Mouse (Mus musculus): Measurements from ENCODE around the gene Grik4.

The Grik4 gene

DNA sequence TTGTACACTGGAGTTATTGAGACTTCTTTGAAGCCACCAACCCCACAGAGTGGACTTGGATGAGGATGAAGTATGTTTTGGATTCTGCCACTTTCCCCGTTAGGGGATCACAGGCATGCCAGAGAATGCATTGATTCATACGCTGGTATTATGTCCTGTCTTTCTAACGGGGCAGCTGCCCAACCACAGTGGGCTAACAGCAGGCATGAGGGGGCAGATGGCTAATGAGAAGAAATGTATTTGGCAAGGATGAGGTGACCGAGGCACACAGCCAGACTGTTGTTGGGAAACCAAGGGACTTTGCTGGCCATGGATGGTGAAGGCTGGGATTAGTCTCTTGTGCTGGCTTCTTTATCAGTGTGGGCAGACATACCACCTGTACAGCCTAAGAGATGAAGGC lies 312.8 kb downstream of the Grik4 start:
- in situ Hi-C loops (cut with MboI; ENCODE audit: unreplicated experiment in 2 of 2): no loop called here

DNA sequence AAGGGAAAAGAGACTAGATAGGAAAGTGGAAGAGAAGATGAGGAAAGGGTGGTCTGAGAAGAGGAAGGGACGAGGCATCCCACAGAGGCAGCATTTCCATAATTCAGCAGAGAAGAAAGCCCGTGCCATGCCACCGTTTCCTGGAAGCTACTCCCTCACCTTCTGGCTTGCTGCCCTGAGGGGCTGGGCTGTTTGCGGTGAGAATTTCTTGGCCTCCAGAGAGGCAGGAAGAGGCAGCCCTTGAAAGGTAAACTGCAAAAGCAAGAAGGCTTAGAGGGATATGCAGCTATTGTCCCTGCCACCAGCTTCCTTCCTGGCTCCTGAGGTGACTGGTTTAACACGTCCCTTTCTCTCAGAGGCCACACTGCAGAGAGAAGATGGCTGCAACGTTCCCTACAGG lies 316.7 kb downstream of the Grik4 start:
- in situ Hi-C loops (cut with MboI; ENCODE audit: unreplicated experiment in 2 of 2): no loop called here

DNA sequence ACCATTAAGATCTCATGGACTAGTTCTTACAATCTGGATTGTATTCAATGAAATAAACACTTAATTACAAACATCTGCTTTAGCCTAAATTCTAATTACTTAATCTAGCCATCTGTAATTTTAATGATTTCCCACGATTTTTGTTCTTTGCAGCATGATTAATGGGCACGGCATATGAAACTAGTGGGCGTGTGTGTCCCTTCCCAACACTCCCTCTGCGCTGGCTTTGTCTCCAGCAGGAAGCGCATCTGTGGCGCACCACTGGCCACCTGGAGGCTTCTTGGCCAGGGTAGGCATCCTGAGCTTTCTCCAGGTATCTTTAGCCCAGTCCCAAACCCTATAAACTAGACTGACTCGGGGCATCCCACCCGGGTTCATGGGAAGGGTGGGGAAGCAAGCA lies 317.1 kb downstream of the Grik4 start:
- in situ Hi-C loops (cut with MboI; ENCODE audit: unreplicated experiment in 2 of 2): no loop called here

DNA sequence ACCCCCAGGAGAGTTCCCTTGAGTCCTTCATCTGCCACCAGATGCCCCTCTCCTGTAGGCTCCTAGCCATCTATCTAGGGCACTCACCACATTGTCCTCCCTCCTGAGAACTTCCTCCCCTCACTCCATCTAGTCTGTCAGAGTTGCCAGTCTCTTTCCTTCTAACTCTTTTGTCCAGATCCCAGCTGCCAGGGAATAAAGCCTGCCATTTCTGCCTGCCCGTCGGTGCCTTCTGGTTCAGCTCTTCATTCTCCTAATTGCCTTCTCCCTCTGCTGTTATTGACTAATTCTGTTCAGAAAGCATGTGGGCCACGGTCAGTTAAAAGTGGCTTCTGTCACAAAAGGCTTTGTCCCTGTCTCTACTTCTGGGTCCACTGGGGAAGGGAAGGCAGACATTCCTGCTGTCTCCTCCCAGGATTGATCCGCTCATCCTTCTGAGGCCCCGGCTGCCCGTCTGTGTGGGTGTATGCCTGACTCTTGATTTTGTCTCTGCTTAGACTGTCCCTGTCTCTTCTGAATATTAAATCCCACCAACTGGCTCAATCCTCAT lies 318.0 kb downstream of the Grik4 start:
- in situ Hi-C loops (cut with MboI; ENCODE audit: unreplicated experiment in 2 of 2): no loop called here

DNA sequence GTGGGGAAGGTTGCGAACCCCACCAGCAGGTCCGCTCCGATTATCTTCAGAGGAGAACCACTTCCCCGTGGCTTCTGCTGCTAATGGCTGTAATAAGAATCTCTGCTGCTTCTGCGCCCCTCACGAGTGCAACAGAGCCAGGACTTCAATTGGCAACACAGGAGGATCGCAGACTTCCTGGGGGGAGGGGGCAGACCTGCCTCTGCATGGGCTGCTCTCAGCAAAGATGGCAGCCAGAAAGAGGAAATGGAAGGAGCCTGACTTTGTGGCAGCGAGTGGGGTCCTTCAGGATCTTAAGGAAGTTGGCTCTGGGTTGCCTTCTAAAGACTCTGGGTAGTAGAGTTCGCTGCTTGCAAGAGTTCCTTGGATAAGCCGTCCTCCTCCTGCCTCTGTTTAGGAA lies 329.9 kb downstream of the Grik4 start:
- in situ Hi-C loops (cut with MboI; ENCODE audit: unreplicated experiment in 2 of 2): no loop called here

DNA sequence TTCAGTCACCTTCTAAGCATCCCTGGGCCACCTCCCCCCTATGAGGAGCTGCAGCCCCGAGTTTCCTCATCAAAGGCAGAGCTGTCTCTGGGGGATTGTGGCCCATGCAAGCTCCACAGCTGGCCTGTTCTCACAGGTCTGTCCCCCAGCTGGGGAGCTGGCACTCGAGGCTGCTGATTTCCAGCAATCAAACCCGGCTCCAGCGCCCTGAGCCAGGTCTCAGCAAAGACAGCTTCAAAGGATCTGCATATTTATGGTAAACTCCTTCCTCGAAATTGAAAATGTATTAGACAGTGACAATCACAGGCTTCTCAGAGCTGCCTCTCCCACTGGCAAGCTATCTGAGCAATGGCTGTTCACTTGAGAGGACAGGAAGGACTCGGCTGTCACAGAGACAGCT lies 330.5 kb downstream of the Grik4 start:
- in situ Hi-C loops (cut with MboI; ENCODE audit: unreplicated experiment in 2 of 2): no loop called here

DNA sequence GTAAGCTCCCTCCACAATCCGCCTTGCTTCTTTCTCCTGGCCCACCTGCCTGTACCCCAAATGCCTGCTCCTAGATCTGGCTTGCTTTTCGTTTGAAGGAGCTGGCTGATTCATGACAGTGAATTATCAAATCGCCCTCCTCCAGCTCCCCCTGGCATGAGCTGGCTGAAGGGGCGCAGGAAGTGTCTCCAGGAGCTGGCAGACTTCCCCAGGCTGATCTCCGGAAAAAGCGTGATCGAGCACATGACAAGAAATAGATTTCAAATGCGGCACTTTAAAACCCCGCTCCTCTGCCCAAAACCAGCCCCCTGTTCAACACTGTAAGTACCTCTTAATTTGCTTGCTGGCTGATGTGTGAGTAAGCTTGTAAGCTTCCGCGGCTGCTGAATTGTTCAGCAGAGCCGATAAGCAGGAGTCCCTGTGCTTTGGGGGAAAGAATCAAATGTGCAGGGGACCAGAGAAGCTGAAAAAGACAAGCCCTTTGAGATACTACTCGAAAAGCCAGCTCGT lies 331.8 kb downstream of the Grik4 start:
- in situ Hi-C loops (cut with MboI; ENCODE audit: unreplicated experiment in 2 of 2): no loop called here

DNA sequence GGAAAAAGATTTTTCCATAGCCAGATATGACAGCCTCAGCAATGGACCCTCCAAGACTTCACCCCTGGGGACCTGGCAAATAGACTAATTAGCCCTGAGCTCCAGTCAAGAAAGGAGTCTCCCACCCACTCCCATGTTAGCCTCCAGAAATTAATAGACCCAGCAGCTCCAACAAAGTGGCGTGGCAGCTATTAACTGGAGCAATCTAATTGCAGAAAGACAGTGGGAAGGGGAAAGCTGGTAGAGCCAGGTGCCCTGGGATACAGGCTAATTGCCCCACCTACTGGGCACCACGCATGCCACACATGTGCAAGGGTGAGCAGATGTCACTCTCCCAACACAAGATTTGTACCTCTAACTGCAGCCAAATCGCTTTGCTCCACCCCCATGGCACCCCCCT lies 342.8 kb downstream of the Grik4 start:
- in situ Hi-C loops (cut with MboI; ENCODE audit: unreplicated experiment in 2 of 2): no loop called here

DNA sequence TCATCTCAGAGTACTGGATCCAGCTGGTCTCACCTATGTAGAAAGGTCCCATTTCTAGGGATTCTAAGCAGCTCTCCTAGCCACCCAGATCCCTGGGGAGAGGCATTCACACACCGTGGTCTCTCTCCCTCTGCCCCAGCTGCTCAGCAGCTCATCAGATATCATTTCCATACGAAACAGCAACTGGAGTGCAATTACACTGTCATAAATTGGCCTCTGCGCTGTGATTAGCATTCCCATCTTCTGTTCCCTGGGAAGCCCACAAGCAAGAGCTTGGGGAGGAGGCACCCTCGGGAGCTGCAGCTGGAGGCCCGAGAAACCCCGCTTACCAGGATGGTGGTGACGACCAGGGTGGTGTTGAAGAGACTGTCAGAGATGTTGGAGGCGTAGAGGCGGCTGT lies 346.8 kb downstream of the Grik4 start:
- in situ Hi-C loops (cut with MboI; ENCODE audit: unreplicated experiment in 2 of 2): no loop called here

DNA sequence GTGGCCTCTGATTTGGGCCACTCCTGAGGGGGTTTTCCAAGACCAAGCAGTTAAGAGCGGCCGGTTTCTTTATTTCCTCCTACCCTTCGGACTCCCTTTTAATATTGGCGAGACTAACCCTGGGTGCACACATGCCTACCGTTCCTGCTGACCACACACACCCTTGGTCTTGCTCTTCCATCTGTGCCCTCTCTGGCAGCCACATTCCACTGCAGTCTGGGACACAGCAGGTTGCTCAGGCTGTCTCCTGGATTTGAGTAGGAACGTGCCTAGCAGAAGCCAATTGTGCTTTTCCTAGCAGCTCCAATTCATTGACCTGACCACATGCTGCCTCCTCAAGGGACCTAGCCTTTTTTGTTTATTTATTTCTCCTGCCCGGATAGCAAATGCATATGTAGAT lies 365.8 kb downstream of the Grik4 start:
- in situ Hi-C loops (cut with MboI; ENCODE audit: unreplicated experiment in 2 of 2): no loop called here

DNA sequence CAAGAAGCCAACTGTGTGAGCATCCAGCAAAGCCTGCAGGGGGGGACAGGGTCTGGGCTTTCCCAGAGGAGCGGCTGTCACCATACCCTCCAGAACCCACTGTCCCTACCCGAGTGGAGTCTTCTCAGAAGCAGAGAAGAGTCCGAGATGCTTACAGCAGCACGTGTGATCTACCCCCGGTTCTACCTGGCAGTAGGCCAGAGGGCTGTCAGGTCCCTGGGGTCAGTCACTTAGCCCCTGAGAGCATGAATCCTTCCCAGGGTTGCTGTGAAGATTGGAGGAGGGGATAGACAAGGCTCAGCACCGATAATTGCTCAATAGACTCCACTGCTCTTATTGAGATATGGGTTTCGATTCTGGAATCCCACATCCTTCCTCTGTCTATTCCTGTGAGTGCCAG lies 366.2 kb downstream of the Grik4 start:
- in situ Hi-C loops (cut with MboI; ENCODE audit: unreplicated experiment in 2 of 2): no loop called here

DNA sequence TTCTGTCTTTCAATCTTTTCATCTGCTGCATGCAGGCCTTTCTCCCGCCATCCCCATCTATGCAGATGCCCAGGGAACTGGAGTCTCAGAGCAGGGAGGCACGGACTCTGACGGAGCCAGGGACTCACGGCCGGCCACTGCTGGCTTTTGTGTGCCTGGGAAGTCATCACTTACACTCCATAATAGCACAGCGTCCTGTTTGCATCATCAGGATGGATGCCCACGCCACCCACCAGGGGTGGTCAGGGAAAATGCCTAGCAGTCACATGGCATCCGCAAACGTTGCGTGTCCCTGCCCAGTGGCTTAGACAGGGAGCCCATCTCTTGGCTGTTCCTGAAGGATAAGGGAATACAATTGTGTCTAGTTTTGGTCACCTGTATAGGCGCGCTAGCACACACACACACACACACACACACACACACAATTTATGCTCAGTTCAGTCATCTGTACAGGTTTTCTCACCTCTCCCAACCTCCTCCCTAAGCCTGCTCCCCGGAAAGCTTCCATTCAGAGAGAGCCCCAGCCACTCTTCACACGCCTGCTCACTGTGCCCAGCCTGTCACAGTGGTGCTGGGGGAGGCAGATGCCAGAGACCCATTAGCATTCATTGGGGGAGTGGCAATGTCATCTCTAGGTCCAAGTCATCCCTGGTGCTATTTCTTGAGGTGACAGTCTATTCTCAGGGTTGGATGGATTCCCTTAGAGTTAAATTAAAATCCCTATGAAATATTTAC lies 370.5 kb downstream of the Grik4 start:
- in situ Hi-C loops (cut with MboI; ENCODE audit: unreplicated experiment in 2 of 2): loop anchor here in 1 of 2 experiments (25.0 kb wide), 1 partner anchor 714 kb away; no protein-coding TSS in a partner anchor

DNA sequence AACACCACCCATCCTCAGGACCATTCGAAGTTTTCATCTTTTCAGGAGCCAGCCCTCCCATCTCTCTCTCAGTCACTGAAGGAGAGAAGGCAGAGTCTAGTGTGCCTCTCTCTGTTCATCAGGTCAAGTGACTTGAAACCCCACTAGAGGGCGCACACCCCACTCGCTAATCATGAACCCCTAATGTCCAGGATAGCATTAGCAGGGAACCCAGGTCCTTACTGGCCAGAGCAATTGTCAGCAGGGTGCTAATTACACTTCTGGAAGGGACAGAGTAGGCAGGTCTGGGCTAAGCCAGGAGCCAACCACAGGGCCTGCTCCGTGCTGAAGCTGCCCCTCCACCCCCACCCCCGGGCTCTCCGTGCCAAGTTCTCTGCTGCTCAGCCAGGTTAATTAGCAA lies 371.1 kb downstream of the Grik4 start:
- in situ Hi-C loops (cut with MboI; ENCODE audit: unreplicated experiment in 2 of 2): loop anchor here in 1 of 2 experiments (25.0 kb wide), 1 partner anchor 714 kb away; no protein-coding TSS in a partner anchor

DNA sequence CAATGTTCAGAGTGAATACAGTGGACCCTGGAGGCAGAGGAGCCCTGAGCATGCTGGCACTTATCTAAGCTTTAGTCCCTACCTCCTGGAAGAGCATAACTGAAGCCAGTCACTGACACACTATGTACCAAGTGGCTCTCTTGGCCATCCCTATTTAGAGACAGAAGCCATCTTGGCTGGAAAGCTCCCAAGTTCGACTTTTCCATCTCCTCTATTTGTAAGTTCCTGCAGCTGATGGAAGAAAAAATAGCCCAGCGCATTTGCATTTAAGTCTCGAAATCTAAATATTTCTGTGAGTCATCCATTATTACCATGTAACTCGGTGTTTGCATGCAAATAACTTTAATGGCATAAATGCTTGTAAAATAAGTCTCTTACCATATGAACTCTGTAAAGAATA lies 378.4 kb downstream of the Grik4 start:
- in situ Hi-C loops (cut with MboI; ENCODE audit: unreplicated experiment in 2 of 2): loop anchor here in 1 of 2 experiments (25.0 kb wide), 1 partner anchor 721 kb away; no protein-coding TSS in a partner anchor

DNA sequence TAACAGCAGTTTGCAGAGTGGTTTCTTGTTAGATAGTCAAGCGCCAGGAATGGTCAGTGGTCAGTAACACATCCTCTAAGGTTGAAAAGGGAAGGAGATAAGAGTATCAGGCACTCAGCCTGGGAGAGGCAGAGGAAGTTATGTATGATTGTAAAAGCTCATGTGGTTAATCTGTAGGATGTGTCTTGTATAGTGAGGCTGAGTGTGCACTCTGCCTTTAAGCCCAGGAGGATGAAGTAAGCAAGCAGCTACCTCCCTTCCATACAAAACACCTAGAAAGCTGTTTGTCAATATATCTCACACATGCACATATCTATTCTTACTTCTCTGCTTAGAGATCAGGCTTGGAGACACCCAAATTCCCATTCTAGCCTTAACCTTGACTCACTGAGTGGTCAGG lies 389.1 kb downstream of the Grik4 start:
- in situ Hi-C loops (cut with MboI; ENCODE audit: unreplicated experiment in 2 of 2): loop anchor here in 1 of 2 experiments (25.0 kb wide), 1 partner anchor 732 kb away; no protein-coding TSS in a partner anchor

DNA sequence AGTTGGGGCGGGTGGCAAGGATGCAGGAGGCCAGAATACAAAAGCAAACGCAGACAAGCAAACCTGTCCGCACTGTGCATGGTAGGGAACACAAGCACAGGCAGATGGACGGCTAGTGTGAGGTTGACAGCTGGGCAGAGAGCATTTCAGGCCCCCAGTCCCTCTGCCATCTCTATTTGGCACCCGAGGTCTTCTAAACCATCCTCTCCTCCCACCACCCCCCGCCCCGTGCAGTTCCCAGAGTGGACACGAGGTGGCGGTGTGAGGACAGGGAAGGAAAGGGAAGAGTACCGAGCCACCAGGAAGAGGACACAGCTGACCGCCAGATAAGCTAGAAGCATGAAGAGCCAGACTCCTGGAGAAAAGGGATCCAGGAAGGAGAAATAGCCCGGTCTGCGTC lies 394.2 kb downstream of the Grik4 start:
- in situ Hi-C loops (cut with MboI; ENCODE audit: unreplicated experiment in 2 of 2): loop anchor here in 1 of 2 experiments (25.0 kb wide), 1 partner anchor 737 kb away; no protein-coding TSS in a partner anchor

DNA sequence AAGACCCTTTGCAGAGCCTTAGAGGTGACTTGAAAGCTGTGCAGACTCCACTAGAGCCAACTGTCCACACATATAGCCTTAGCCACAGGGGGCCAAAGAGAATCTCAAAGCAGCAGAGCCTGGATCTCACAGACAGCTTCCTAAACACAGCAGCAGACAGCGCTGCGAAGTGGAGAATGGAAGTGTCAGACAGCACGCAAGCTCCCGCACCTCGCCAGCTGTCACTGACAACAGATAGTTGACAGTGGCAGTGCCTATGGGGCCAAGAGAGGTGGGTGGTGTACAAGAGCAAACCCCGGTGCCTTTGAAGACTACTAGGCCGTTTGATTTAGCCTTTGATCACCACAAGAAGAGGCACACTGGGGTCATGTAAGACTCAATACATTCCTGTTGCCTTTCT lies 395.3 kb downstream of the Grik4 start:
- in situ Hi-C loops (cut with MboI; ENCODE audit: unreplicated experiment in 2 of 2): no loop called here

DNA sequence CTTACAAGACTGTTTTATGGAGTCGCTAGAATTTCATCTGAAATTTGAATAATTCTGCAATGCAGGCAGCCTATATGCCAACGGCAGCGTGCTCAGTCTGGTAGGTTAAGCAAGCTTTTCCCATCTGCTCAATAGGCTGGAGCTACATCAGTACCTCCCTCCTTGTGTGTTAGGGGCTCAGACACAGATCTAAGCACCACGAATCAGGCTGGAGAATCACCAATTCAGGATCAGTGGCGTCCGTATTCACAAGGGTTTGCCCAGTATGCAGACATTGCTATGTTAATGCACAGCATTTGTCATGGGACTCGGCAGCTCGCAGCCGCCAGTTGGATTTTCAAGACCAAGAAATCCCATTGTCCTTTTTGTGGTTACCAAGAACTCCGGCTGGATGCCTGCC lies 399.8 kb downstream of the Grik4 start:
- in situ Hi-C loops (cut with MboI; ENCODE audit: unreplicated experiment in 2 of 2): no loop called here

DNA sequence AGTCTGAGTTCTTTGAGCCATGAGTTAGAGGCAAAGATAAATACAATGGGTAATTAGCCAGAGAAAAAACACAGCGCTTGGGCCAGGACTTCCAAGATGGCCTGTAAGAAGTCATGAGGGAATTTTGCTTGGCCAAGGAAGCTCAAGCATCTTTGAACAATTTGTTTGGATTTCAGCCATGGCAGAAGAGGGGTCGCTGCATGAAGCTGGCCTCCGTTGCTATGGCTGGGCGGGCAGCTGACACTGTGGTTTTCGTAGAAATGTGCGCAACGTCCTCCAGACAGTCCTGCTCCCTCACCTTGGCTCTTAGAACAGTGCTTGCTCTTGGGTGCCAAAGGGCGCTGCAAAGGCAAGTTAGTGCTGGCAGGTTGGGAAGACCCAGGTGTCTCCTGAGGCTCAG lies 410.8 kb downstream of the Grik4 start:
- in situ Hi-C loops (cut with MboI; ENCODE audit: unreplicated experiment in 2 of 2): no loop called here

DNA sequence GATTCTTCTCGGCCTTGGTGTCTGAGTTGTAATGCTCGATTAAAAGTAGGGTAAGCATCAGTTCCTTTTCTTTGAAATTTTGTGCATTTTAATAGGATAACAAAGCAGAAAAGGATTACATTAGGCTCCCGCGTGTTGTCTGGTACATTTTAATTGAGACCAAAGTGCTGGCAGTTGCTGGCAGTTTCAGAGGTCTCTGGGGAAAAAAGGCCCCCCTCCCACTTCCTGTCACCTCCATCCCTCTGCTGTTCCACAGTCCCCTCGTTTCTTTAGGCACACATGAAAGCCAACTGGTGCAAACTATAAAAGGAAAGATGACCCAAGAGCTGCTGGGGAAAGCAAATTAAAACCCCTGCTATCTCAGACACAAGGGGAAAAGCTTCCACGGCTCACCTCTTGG lies 411.3 kb downstream of the Grik4 start:
- in situ Hi-C loops (cut with MboI; ENCODE audit: unreplicated experiment in 2 of 2): no loop called here

DNA sequence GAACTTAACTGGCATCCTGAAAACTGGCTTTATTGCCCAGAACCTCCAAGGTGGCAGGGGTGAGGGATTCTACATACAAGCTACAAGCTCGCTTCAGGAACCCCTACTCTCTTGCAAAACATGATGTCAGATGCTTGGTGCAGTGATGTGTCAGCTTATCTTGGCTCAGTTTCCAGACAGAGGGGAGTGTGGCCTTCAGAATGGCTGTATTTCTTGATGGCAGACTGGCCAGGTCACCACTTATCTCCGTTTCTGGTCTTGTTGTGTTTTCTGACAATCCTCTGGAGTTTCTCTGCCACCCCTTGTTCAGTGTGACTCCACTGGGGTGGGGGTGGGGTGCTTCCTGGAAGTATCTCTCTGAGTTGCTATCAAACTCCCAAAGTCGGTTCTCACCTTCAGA lies 412.3 kb downstream of the Grik4 start:
- in situ Hi-C loops (cut with MboI; ENCODE audit: unreplicated experiment in 2 of 2): no loop called here
